Mouse (Mus musculus): ENCODE data around the gene Zfp618. TPM values are rescaled to one million over a fixed set of nuclear protein-coding genes. Genes with fewer than 3 reads are reported as not detected.

Zfp618 gene
- polyA plus RNA-seq, 1 experiment from 2014 or later, result 26.6 TPM

DNA sequence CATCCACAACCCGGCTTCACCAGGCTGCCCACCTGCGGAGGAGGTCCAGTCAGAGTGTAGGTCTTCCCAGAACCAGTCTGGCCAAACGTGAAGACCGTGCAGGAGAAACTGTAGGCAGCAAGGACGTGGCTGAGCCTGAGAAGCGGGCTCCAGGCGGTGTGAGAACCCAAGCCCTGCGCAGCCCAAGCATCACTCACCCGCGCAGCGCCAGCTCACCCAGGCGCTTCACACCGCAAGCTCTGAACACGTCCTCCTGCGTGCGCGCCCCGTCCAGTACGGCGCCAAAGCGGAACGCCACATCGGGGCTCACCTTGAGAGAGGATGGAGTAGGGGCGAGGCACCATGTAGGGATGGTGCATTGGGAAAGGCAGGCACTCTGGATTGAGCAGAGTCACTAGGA, 205.7 kb downstream of the Zfp618 start:
- TF ChIP-seq CTCF (IDR thresholded peaks at IDR 0.05; ENCODE audit: low read depth), result no peak
- 0 out of 2 replicates have a peak, but pooled peaks cover 10% of the 10 kb centered on the region for H3K36me3 ChIP-seq (ENCODE audit: insufficient read depth, low read length)
- H3K27me3 ChIP-seq (ENCODE audit: insufficient read depth, low read length), result no peaks in the 10 kb centered on the region
- DNase-seq (ENCODE audit: low spot score) (no peak), ATAC-seq (replicated peaks; ENCODE audit: low FRiP score, low read depth) (peak; percentile 14; the same call in 1 of the 2 replicates)
- H3K4me3 ChIP-seq (replicated peaks; ENCODE audit: low read depth, low read length), result peak overlapping the region; percentile 39
- H3K4me1 ChIP-seq (replicated peaks; ENCODE audit: insufficient read depth, low read length), result 0 out of 2 replicates have a peak, but pooled peaks cover 6% of the 10 kb centered on the region
- H3K27ac ChIP-seq, result peak overlapping the region; percentile 95
- H3K9ac ChIP-seq (ENCODE audit: low read depth, low read length), result peak overlapping the region; percentile 36
- peak overlapping the region; percentile 58 for H3K4me2 ChIP-seq (ENCODE audit: low read length)
- WGBS, result 33% methylated on average over 24 of the region's 24 CpGs
- no peaks in the 10 kb centered on the region for H3K9me3 ChIP-seq (replicated peaks; ENCODE audit: low read length)

DNA sequence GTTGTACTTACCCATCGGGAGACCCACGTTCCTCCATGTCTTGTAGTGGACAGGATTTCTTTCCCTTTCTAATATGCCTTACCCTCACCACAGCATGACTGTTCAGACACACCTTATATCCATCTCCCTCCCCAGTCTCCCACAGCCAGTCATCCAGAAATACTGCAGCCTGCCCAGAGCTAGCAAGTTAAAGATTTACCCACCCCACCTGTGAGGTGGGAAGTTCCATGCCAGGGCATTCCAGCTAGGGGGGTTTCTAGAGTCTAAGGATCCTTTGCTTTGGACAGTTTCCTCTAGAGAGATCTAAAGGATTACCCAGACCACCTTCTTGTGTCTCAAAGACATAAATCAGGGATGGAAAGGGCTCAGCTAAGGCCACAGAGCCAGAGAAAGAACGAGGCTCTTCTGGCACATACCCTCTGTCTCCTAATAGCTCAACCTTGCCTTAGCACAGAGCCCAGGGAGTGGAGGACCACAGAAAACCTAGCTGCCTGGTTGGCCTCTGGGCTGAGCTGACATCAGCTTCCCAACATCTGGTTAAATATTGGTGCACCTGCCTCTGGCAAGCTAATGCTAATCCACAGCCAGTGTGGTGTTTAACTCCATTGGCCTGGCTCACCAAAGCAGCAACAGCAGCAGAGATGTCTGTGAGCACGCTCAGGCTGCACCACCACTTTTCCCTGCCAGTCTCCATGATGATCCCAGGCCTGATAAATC, 206.8 kb downstream of the Zfp618 start, which contains the start of gene Kif12:
Gene Kif12 (minus strand): TSS at position 163 of the 717 bp plus-strand sequence.
- Histone ChIP-seq H3K4me3 (replicated peaks; ENCODE audit: low read depth, low read length) (peak within 1 kb of the TSS; percentile 39), H3K36me3 (ENCODE audit: insufficient read depth, low read length) (0 out of 2 replicates have a peak, but pooled peaks cover 10% of the 10 kb centered on the region), H3K9ac (ENCODE audit: low read depth, low read length) (peak within 1 kb of the TSS; percentile 36), H3K27me3 (ENCODE audit: insufficient read depth, low read length) (no peaks in the 10 kb centered on the region), H3K9me3 (replicated peaks; ENCODE audit: low read length) (no peaks in the 10 kb centered on the region), H3K4me1 (replicated peaks; ENCODE audit: insufficient read depth, low read length) (0 out of 2 replicates have a peak, but pooled peaks cover 6% of the 10 kb centered on the region), H3K27ac (peak within 1 kb of the TSS; percentile 95), H3K4me2 (ENCODE audit: low read length) (peak within 1 kb of the TSS; percentile 58)
- ATAC-seq (replicated peaks; ENCODE audit: low FRiP score, low read depth) (peak; percentile 94), DNase-seq (ENCODE audit: low spot score) (peak; percentile 66)
- TF ChIP-seq CTCF (IDR thresholded peaks at IDR 0.05; ENCODE audit: low read depth), result no peak
- 48% methylated on average over 4 of the region's 4 CpGs for WGBS

DNA sequence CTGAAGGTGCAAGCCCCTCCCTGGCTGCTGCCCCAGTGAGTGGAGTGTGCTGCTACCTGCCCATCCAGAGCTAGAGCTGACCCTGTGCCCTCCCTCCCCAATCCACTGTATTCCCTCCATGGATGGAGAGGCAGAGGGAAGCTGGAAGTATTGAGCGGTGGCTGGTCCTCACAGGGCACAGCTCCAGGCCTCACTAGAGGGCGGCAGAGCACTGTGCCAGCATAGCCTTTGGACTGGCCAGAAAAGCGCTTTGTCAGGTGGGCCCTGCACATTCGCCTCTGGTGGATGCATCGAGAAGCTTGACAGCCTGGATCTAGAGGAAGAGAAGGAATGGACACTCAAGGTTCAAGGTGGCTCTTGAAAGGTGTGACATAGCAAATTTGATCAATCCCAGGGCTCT, 216.2 kb downstream of the Zfp618 start:
- Histone ChIP-seq H3K36me3 (ENCODE audit: insufficient read depth, low read length) (no peaks in the 10 kb centered on the region), H3K27me3 (ENCODE audit: insufficient read depth, low read length) (no peaks in the 10 kb centered on the region), H3K4me1 (replicated peaks; ENCODE audit: insufficient read depth, low read length) (no peaks in the 10 kb centered on the region), H3K9ac (ENCODE audit: low read depth, low read length) (no peak overlapping the region), H3K4me2 (ENCODE audit: low read length) (no peak overlapping the region), H3K9me3 (replicated peaks; ENCODE audit: low read length) (no peaks in the 10 kb centered on the region), H3K27ac (no peak overlapping the region), H3K4me3 (replicated peaks; ENCODE audit: low read depth, low read length) (no peak overlapping the region)
- TF ChIP-seq CTCF (IDR thresholded peaks at IDR 0.05; ENCODE audit: low read depth), result peak; percentile 97
- DNase-seq (ENCODE audit: low spot score) (peak; percentile 84), ATAC-seq (replicated peaks; ENCODE audit: low FRiP score, low read depth) (peak; percentile 86)
- 9% methylated on average over 5 of the region's 5 CpGs for WGBS

DNA sequence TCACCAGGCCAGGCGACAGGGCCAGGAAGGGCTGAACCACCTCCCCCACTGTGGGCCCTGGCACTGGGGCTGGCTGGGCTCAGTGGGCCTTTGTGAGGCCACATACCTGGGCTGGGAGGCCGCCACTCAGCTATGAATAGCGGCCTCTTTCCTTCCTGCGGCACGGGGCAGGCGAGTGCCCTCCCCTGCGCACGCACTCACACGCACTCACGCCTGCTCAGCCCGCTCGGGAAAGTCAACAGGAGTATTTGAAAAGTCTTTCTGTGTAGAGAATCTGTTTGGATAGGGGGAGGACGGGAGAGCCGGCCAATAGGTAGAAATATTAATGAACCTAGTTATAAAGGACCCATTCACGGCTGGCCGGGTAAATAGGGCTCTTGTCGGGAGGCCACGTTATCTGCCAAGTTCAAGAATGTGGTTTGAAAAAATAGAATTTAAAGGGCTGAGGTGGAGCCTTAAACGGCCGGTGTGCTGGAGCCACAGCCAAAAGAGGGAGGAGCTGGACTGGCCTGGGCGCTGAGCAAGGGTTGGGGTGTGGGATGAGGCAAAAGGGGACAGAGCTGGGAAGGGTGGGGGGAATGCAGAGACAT, 221.0 kb downstream of the Zfp618 start:
- H3K9ac ChIP-seq (ENCODE audit: low read depth, low read length), result no peak overlapping the region
- TF ChIP-seq CTCF (IDR thresholded peaks at IDR 0.05; ENCODE audit: low read depth), result no peak
- H3K4me1 ChIP-seq (replicated peaks; ENCODE audit: insufficient read depth, low read length), result no peaks in the 10 kb centered on the region
- DNase-seq (ENCODE audit: low spot score) (no peak), ATAC-seq (replicated peaks; ENCODE audit: low FRiP score, low read depth) (peak; percentile 56)
- no peak overlapping the region for H3K4me3 ChIP-seq (replicated peaks; ENCODE audit: low read depth, low read length)
- WGBS, result 40% methylated on average over 21 of the region's 21 CpGs
- H3K9me3 ChIP-seq (replicated peaks; ENCODE audit: low read length), result no peaks in the 10 kb centered on the region
- no peaks in the 10 kb centered on the region for H3K36me3 ChIP-seq (ENCODE audit: insufficient read depth, low read length)
- H3K27ac ChIP-seq, result 0 out of 2 replicates have a peak overlapping the region, but pooled peaks have one; percentile 36
- H3K4me2 ChIP-seq (ENCODE audit: low read length), result peak overlapping the region; percentile 18; the same call in 1 of the 2 replicates
- H3K27me3 ChIP-seq (ENCODE audit: insufficient read depth, low read length), result no peaks in the 10 kb centered on the region

Other genes with a start within 250 kb of the Zfp618 start
- 2.3 and 2.5 TPM in 2 replicates for gene Ambp, start 189.2 kb downstream of the Zfp618 start, polyA plus RNA-seq (2015; fragmentation: Nextera tagmentation; extraction: Ambion mirVana)
- 98.4 and 108 TPM in 2 replicates for gene Kif12, start 206.6 kb downstream of the Zfp618 start, polyA plus RNA-seq (2015; fragmentation: Nextera tagmentation; extraction: Ambion mirVana)
- 5.7 and 6.4 TPM in 2 replicates for gene Col27a1, start 248.4 kb downstream of the Zfp618 start, polyA plus RNA-seq (2015; fragmentation: Nextera tagmentation; extraction: Ambion mirVana)

Data from kidney, postnatal 0 days (tissue).